Mouse (Mus musculus): ENCODE data around the gene Plk3. TPM values are rescaled to one million over a fixed set of nuclear protein-coding genes. Genes with fewer than 3 reads are reported as not detected.

Plk3 gene
- total RNA-seq, 1 experiment from 2014 or later = 19.0 TPM

Small RNAs within 50 kb of the gene (microRNA-seq; reads per million reads assigned to microRNA genes)
- 0 reads per million in 2 experiments for gene Gm22398

Other genes starting within 250 kb of the Plk3 start
- 121 and 129 TPM in 2 replicates for gene Urod, start 139.6 kb downstream of the Plk3 start, total RNA-seq (2021)
- gene Hectd3, start 138.6 kb downstream of the Plk3 start, total RNA-seq (2021) = 21.0 and 25.7 TPM in 2 replicates
- 30.5 and 34.6 TPM in 2 replicates for gene Eif2b3, start 114.6 kb downstream of the Plk3 start, total RNA-seq (2021)
- gene Ptch2, start 37.9 kb downstream of the Plk3 start, total RNA-seq (2021) = 7.9 and 8.3 TPM in 2 replicates
- gene Btbd19, start 8.2 kb downstream of the Plk3 start, total RNA-seq (2021) = 6.3 and 10.2 TPM in 2 replicates
- gene Tctex1d4, start 7.2 kb downstream of the Plk3 start, total RNA-seq (2021) = not detected in 2 replicates
- gene Rps8, start 22.3 kb upstream of the Plk3 start, total RNA-seq (2021) = 935 and 1,177 TPM in 2 replicates
- 7.1 and 7.2 TPM in 2 replicates for gene Kif2c, start 48.7 kb upstream of the Plk3 start, total RNA-seq (2021)
- gene Tmem53, start 118.0 kb upstream of the Plk3 start, total RNA-seq (2021) = 53.1 and 57.3 TPM in 2 replicates
- gene Armh1, start 118.2 kb upstream of the Plk3 start, total RNA-seq (2021) = 2.2 and 2.4 TPM in 2 replicates

Measured in adrenal gland, postnatal 14 days (tissue).